Mouse (Mus musculus) embryonic facial prominence, embryonic 12.5 days (tissue): ENCODE measurements at regions not wholly inside any gene's neighbourhood (a gene's known extent, or its start where the extent isn't known, plus 50 kb on each side); places are given as distances from the start of the nearest gene placed in this dataset.

Source experiments
- ATAC-seq: fragments of 200-750 bp; cut with Nextera tagmentation; 2 replicates; pipeline ENCODE4 v1.8.0; 2017; ENCODE audit not compliant: insufficient number of reproducible peaks, insufficient read depth, low FRiP score, low TSS enrichment
- H3K27ac ChIP-seq: fragments of 300-500 bp; sonication (generic); 2 replicates; pipeline ENCODE4 v1.5.1; 2016; ENCODE audit warnings: mild to moderate bottlenecking
- H3K27me3 ChIP-seq: fragments of 300-500 bp; sonication (generic); 2 replicates; pipeline ENCODE4 v1.6.1; 2016; ENCODE audit warnings: mild to moderate bottlenecking, moderate library complexity
- H3K36me3 ChIP-seq: fragments of 300-500 bp; sonication (generic); 2 replicates; pipeline ENCODE4 v1.6.1; 2016; ENCODE audit warnings: mild to moderate bottlenecking
- H3K4me1 ChIP-seq: fragments of 300-500 bp; sonication (generic); 2 replicates; pipeline ENCODE4 v1.6.1; 2016
- H3K4me2 ChIP-seq: fragments of 300-500 bp; sonication (generic); replicated peaks from 2 replicates; pipeline ENCODE4 v1.6.1; 2016; ENCODE audit warnings: mild to moderate bottlenecking, moderate library complexity
- H3K4me3 ChIP-seq: fragments of 300-500 bp; sonication (generic); 2 replicates; pipeline ENCODE4 v1.5.1; 2016; ENCODE audit warnings: mild to moderate bottlenecking
- H3K9ac ChIP-seq: fragments of 300-500 bp; sonication (generic); 2 replicates; pipeline ENCODE4 v1.6.1; 2016; ENCODE audit warnings: mild to moderate bottlenecking, moderate library complexity
- H3K9me3 ChIP-seq: fragments of 300-500 bp; sonication (generic); 2 replicates; pipeline ENCODE4 v1.6.1; 2016; ENCODE audit warnings: mild to moderate bottlenecking, moderate library complexity
- WGBS: fragments of 180-500 bp; shearing (Covaris S2); methylation state at CpG from one replicate; pipeline ENCODE4 v1.1.7; 2016; 5-methylcytosine and 5-hydroxymethylcytosine counted together

- H3K4me2 ChIP-seq: no peak overlapping the region
- no peaks in the 10 kb centered on the region for H3K9me3 ChIP-seq
- H3K4me1 ChIP-seq: no peaks in the 10 kb centered on the region
- no peak overlapping the region for H3K27ac ChIP-seq
- no peaks in the 10 kb centered on the region for H3K27me3 ChIP-seq
- no peak for ATAC-seq
- H3K4me3 ChIP-seq: no peak overlapping the region
- H3K36me3 ChIP-seq: no peaks in the 10 kb centered on the region
- 58% methylated on average over 8 of the region's 8 CpGs for WGBS
- no peak overlapping the region for H3K9ac ChIP-seq
These were observed 531.0 kb downstream of the Zfp536 start for GRCm38 (mm10) chr7:37242476-37242875.

- Histone ChIP-seq H3K4me1 (no peaks in the 10 kb centered on the region), H3K27me3 (no peaks in the 10 kb centered on the region), H3K9me3 (no peaks in the 10 kb centered on the region), H3K27ac (no peak overlapping the region), H3K36me3 (no peaks in the 10 kb centered on the region), H3K4me2 (no peak overlapping the region), H3K4me3 (no peak overlapping the region), H3K9ac (no peak overlapping the region)
- 85% methylated on average over 4 of the region's 4 CpGs for WGBS
- no peak for ATAC-seq
These were observed 527.3 kb downstream of the Zfp536 start for GRCm38 (mm10) chr7:37246156-37246555.

GRCm38 (mm10) chr7:37254431-37254830 is 519.0 kb downstream of the Zfp536 start:
- Histone ChIP-seq H3K27me3 (no peaks in the 10 kb centered on the region), H3K4me1 (peaks cover 24% of the 10 kb centered on the region), H3K4me2 (no peak overlapping the region), H3K27ac (peak overlapping the region; percentile 71; the same call in 1 of the 2 replicates), H3K9ac (no peak overlapping the region), H3K4me3 (no peak overlapping the region), H3K36me3 (no peaks in the 10 kb centered on the region), H3K9me3 (peaks cover 6% of the 10 kb centered on the region; the same call in 1 of the 2 replicates)
- no peak for ATAC-seq
- WGBS: 33% methylated on average over 9 of the region's 9 CpGs

DNA sequence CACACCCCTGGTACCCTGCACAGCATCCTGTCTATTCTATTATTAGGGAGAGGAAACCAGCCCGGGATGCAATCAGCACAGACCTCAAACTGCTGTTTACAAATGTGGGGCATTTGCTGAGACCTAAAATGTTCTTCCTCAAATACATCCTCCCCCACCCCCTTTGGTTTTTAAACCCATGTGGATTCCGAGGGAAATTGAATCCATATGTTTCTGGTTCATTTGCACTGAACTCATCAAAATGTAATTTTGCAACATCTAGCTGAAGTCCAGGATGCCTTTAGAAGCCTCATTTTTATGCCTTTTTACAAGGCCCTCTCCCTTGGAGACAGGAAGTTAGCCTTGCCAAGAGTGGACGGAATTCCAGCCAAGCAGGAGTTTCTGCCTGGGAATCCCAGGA is 517.6 kb downstream of the Zfp536 start:
- Histone ChIP-seq H3K4me3 (no peak overlapping the region), H3K27ac (peak overlapping the region; percentile 76), H3K4me2 (peak overlapping the region; percentile 10; the same call in 1 of the 2 replicates), H3K27me3 (no peaks in the 10 kb centered on the region), H3K36me3 (no peaks in the 10 kb centered on the region), H3K4me1 (peaks cover 24% of the 10 kb centered on the region), H3K9me3 (peaks cover 6% of the 10 kb centered on the region; the same call in 1 of the 2 replicates), H3K9ac (no peak overlapping the region)
- peak; percentile 19; the same call in 1 of the 2 replicates for ATAC-seq
- 23% methylated on average over 3 of the region's 3 CpGs for WGBS

- 35% methylated on average over 6 of the region's 6 CpGs for WGBS
- H3K4me3 ChIP-seq: no peak overlapping the region
- H3K4me1 ChIP-seq: peaks cover 21% of the 10 kb centered on the region
- H3K9me3 ChIP-seq: no peaks in the 10 kb centered on the region
- no peak overlapping the region for H3K27ac ChIP-seq
- no peak overlapping the region for H3K4me2 ChIP-seq
- ATAC-seq: no peak
- no peak overlapping the region for H3K9ac ChIP-seq
- no peaks in the 10 kb centered on the region for H3K27me3 ChIP-seq
- H3K36me3 ChIP-seq: no peaks in the 10 kb centered on the region
These were observed 514.1 kb downstream of the Zfp536 start for GRCm38 (mm10) chr7:37259293-37259692.

GRCm38 (mm10) chr7:37262846-37263245 is 510.6 kb downstream of the Zfp536 start:
- no peaks in the 10 kb centered on the region for H3K27me3 ChIP-seq
- no peak overlapping the region for H3K4me2 ChIP-seq
- no peaks in the 10 kb centered on the region for H3K36me3 ChIP-seq
- WGBS: 37% methylated on average over 3 of the region's 3 CpGs
- H3K4me1 ChIP-seq: no peaks in the 10 kb centered on the region; the same call in 1 of the 2 replicates
- H3K27ac ChIP-seq: no peak overlapping the region
- ATAC-seq: no peak
- no peak overlapping the region for H3K4me3 ChIP-seq
- no peaks in the 10 kb centered on the region for H3K9me3 ChIP-seq
- H3K9ac ChIP-seq: no peak overlapping the region

- Histone ChIP-seq H3K9ac (no peak overlapping the region), H3K4me1 (no peaks in the 10 kb centered on the region; the same call in 1 of the 2 replicates), H3K36me3 (no peaks in the 10 kb centered on the region), H3K9me3 (no peaks in the 10 kb centered on the region), H3K27me3 (no peaks in the 10 kb centered on the region), H3K4me3 (no peak overlapping the region), H3K4me2 (no peak overlapping the region), H3K27ac (no peak overlapping the region)
- 80% methylated on average over 4 of the region's 4 CpGs for whole genome bisulfite sequencing
- ATAC-seq: no peak
These were observed 506.0 kb downstream of the Zfp536 start for GRCm38 (mm10) chr7:37267404-37267803.

GRCm38 (mm10) chr7:37270841-37271240 is 502.6 kb downstream of the Zfp536 start:
- Histone ChIP-seq H3K27me3 (no peaks in the 10 kb centered on the region), H3K27ac (no peak overlapping the region), H3K4me1 (no peaks in the 10 kb centered on the region), H3K9ac (no peak overlapping the region), H3K36me3 (no peaks in the 10 kb centered on the region), H3K4me2 (no peak overlapping the region), H3K4me3 (no peak overlapping the region), H3K9me3 (no peaks in the 10 kb centered on the region)
- WGBS: 83% methylated on average over 3 of the region's 3 CpGs
- ATAC-seq: no peak

- H3K9ac ChIP-seq: no peak overlapping the region
- H3K9me3 ChIP-seq: no peaks in the 10 kb centered on the region
- no peak overlapping the region for H3K27ac ChIP-seq
- no peaks in the 10 kb centered on the region for H3K36me3 ChIP-seq
- H3K4me1 ChIP-seq: peaks cover 10% of the 10 kb centered on the region
- no peak overlapping the region for H3K4me3 ChIP-seq
- H3K4me2 ChIP-seq: no peak overlapping the region
- WGBS: 32% methylated on average over 5 of the region's 5 CpGs
- ATAC-seq: no peak
- no peaks in the 10 kb centered on the region for H3K27me3 ChIP-seq
These were observed 483.4 kb downstream of the Zfp536 start for GRCm38 (mm10) chr7:37290018-37290417.

DNA sequence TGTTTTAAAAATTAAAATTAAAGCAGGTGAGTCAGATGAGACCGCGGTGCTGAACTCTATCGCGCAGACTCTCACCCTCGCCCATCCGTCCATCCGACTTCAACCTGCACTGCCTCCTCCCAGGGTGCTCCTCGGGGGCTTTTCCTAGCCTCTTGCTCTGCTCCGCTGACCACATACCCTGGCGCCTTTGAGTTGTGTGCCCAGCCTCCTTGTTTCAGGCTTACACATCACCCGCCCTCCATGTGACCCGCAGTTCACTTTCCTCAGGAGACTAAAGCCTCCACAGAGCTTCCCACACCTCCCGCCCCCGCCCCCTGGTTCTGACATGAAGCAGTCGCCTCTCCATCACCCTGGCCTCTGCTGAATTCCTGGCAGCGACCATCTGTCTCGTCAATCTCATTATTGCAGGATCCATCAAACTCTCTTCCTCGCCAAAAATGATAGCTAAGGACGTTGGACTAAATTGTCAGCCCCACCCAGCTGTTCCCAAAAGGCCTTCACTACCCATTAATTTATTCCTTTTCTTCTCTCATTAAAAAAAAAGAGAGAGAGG is 482.9 kb downstream of the Zfp536 start:
- Histone ChIP-seq H3K27me3 (no peaks in the 10 kb centered on the region), H3K4me3 (no peak overlapping the region), H3K9me3 (no peaks in the 10 kb centered on the region), H3K4me1 (peaks cover 10% of the 10 kb centered on the region), H3K27ac (no peak overlapping the region), H3K9ac (no peak overlapping the region), H3K36me3 (no peaks in the 10 kb centered on the region), H3K4me2 (no peak overlapping the region)
- 0 out of 2 replicates have a peak, but pooled peaks have one; percentile 24 for ATAC-seq
- 35% methylated on average over 19 of the region's 19 CpGs for WGBS

DNA sequence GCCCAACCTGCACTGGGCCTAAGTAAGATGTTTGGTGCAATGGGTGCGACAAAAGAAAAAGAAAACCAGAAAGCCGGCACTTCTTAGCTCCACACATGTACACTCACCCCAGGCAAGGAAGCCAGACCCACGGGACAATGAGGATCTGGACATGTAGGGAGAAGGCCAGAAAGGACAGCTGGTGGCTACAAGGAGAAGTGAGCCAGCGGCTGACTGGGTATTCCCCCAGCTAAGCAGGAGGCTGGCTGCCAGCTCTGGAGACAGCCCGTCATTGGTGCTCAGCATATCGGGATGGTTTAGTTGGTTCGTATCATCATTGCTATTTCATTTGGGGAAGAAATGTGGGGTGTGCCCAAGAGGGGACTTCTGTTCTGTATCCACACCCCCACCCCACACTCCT is 481.7 kb downstream of the Zfp536 start:
- Histone ChIP-seq H3K9ac (no peak overlapping the region), H3K27ac (no peak overlapping the region), H3K4me1 (peaks cover 10% of the 10 kb centered on the region), H3K4me3 (no peak overlapping the region), H3K36me3 (no peaks in the 10 kb centered on the region), H3K27me3 (no peaks in the 10 kb centered on the region), H3K4me2 (no peak overlapping the region), H3K9me3 (no peaks in the 10 kb centered on the region)
- WGBS: 74% methylated on average over 7 of the region's 7 CpGs
- no peak for ATAC-seq

DNA sequence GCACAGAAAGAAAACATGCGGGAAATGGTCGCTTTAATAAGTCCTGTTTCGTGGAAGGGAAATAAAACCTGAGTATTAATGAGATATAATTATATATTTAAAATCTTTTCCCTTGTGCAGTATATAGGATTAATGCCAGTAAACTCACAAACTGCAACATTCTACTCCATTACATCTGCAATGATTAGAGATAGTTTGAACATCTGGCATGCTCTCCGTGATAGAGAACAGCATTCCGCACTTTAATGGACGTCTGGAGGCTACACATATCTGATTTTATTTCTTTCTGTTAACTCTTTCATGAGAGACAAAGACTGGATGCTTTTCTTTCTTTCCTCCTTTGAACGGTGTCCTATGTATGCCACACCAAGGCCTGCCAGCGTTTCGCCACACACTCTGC is 480.9 kb downstream of the Zfp536 start:
- no peak for ATAC-seq
- Histone ChIP-seq H3K36me3 (no peaks in the 10 kb centered on the region), H3K4me1 (peaks cover 10% of the 10 kb centered on the region), H3K9ac (no peak overlapping the region), H3K27me3 (no peaks in the 10 kb centered on the region), H3K4me2 (no peak overlapping the region), H3K4me3 (no peak overlapping the region), H3K27ac (no peak overlapping the region), H3K9me3 (no peaks in the 10 kb centered on the region)
- 55% methylated on average over 9 of the region's 9 CpGs for WGBS
